Comparison of ENCODE assay signal across 16 mouse cellular contexts in genomic region chr13:24666763-24667162, GRCm38 (mm10).
"Had no signal": no experiment of that assay in that cellular context is flagged by ENCODE, and none has a peak within 500 bp of the region (broad histone marks: within the 10 kb centered on the region; RNA-seq: fewer than 3 reads in every experiment).

No protein-coding gene starts in this region.

- ATAC-seq: liver, embryonic 12.5 days; liver, postnatal 0 days; lung, postnatal 0 days; midbrain, embryonic 13.5 days; midbrain, embryonic 15.5 days; midbrain, embryonic 16.5 days had no signal

- DNase-seq: left cerebral cortex, postnatal 4 days; liver; liver, embryonic 13.5 days; liver, postnatal 0 days; lung, adult 18-20 months; lung, adult 2 months; lung, embryonic 14.5 days; lung, postnatal 10 days; lung, postnatal 36 days; lung, postnatal 4 days; midbrain, embryonic 14.5 days had no signal
